Mouse (Mus musculus): Measurements from ENCODE around the gene Psmb3. TPM values are rescaled to one million over a fixed set of nuclear protein-coding genes. Genes with fewer than 3 reads are reported as not detected.

The Psmb3 gene
- total and polyA plus RNA-seq, 2 experiments from 2014 or later, result 486 to 495 TPM

DNA sequence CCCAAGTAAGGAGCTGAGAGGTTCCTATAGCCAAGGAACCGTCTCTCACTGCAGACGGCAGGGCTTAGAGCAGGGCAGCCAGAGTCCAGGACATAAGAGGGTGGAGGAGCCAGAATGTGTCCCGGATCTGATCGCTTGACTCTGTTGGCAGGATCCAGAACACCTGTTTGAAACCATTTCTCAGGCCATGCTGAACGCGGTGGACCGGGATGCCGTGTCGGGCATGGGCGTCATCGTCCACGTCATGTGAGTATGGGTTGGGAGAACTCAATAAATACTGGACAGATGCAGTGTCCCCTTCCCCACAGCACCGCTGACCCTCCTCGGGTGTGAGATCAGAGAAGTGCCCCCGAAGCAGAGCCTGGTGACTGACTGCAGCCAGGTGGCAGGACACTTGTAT, 9.1 kb downstream of the Psmb3 start:
- Histone ChIP-seq H3K9me3 (replicated peaks; ENCODE audit: control insufficient read depth, low read length) (no peaks in the 10 kb centered on the region), H3K36me3 (replicated peaks; ENCODE audit: control insufficient read depth, insufficient read depth, low read length) (peaks cover 49% of the 10 kb centered on the region), H3K4me1 (ENCODE audit: control insufficient read depth, insufficient read depth) (peaks cover 4% of the 10 kb centered on the region; the same call in 1 of the 2 replicates), H3K9ac (replicated peaks; ENCODE audit: low read depth, low read length) (no peak overlapping the region), H3K27ac (ENCODE audit: low read depth) (no peak overlapping the region), H3K27me3 (ENCODE audit: control insufficient read depth, insufficient read depth, low read length) (no peaks in the 10 kb centered on the region), H3K4me2 (ENCODE audit: low read depth, low read length) (no peak overlapping the region), H3K4me3 (ENCODE audit: low read depth, low read length) (no peak overlapping the region)
- 93% methylated on average over 15 of the region's 15 CpGs for WGBS
- ATAC-seq (ENCODE audit: insufficient read depth, low read depth) (no peak), DNase-seq (ENCODE audit: low spot score) (no peak)
- TF ChIP-seq EP300 (IDR thresholded peaks at IDR 0.05; ENCODE audit: low read depth), result no peak
- TF ChIP-seq CTCF (IDR thresholded peaks at IDR 0.05; ENCODE audit: low read depth), result no peak

DNA sequence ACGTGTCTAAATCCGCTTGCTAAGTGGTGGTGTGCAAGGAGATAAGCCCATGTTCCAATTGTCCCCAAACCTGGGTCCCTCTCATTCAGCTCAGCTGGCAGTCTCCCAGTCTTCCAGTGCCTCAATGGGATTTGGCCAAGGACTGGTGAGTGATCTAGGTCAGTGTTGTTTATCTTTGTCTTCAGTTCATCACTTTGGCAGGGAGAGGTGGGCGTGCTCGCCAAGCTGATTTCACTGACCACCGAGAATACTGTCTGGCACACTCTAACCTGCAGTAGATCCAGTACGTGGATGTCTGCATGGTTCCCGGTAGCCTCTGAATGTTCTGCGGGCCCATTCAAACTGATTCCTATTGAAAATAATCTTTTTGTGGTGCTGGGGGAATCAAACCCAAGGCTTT, 10.7 kb downstream of the Psmb3 start:
- peaks cover 4% of the 10 kb centered on the region; the same call in 1 of the 2 replicates for H3K4me1 ChIP-seq (ENCODE audit: control insufficient read depth, insufficient read depth)
- 48% methylated on average over 8 of the region's 8 CpGs for WGBS
- TF ChIP-seq CTCF (IDR thresholded peaks at IDR 0.05; ENCODE audit: low read depth) (no peak), EP300 (IDR thresholded peaks at IDR 0.05; ENCODE audit: low read depth) (no peak)
- peaks cover 51% of the 10 kb centered on the region for H3K36me3 ChIP-seq (replicated peaks; ENCODE audit: control insufficient read depth, insufficient read depth, low read length)
- no peak overlapping the region for H3K4me3 ChIP-seq (ENCODE audit: low read depth, low read length)
- no peak overlapping the region for H3K27ac ChIP-seq (ENCODE audit: low read depth)
- H3K9ac ChIP-seq (replicated peaks; ENCODE audit: low read depth, low read length), result no peak overlapping the region
- no peak for DNase-seq (ENCODE audit: low spot score)
- H3K27me3 ChIP-seq (ENCODE audit: control insufficient read depth, insufficient read depth, low read length), result no peaks in the 10 kb centered on the region
- no peaks in the 10 kb centered on the region for H3K9me3 ChIP-seq (replicated peaks; ENCODE audit: control insufficient read depth, low read length)
- no peak for ATAC-seq (ENCODE audit: insufficient read depth, low read depth)
- no peak overlapping the region for H3K4me2 ChIP-seq (ENCODE audit: low read depth, low read length)

DNA sequence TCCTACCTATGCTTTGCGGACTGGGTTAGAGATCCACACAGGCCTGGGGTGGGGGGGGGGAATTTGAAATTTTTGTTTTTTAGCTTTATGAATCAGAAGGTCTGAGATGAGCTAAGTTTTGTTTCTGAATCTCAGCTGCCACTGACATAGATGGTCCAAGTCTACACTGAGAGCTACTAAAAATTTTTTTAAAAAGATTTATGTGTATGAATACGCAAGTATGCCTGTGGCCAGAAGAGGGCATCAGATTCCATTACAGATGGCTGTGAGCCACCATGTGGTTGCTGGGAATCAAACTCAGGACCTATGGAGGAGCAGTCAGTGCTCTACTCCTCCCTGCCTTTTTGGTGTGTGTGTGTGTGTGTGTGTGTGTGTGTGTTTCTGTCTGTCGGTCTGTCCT, 11.2 kb downstream of the Psmb3 start:
- 97% methylated on average over 3 of the region's 3 CpGs for WGBS

DNA sequence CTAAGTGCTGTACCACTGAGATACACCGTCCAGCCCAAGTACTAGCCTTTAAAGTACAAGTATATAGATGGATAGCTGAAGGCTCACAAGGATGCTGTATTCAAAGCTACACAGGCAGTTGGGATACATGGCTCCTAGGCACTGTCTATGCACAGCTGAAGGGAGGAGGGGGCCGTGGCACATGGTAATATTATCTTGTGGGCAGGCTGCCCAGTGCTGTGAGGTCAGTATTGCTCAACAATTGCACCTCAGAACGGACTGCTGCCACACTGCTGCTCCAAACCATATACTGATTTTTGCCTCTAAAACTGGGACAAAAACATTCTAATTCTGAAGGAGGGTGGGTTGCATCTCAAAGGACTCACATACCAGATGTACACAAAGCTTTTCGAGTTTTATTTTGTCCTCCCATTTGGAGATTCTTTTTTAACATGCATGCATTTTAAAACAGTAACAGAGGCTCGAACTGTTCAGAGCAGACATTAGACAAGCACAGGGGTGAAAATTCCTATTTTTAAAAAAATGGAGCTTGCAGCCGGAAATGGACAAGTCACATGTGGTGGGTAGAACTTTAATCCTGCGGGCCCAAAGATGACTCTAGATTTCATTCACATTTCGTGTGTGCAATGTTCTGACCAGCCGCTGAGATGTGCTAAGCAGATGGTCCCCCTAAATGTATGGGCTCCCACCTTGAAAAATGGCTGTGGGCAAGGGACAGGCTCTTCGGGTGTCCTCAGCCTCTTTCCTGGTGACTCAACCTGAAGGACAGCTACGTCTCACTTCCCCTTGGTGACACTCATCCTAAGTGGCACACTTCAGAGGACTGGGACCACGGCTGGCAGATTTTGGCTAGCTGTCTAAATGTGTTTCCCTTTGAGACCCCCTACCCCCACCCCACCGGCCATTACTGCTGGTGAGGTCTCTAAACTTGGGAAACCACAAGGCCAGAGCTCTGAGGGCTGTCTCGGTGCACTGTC, 11.9 kb downstream of the Psmb3 start:
- WGBS, result 74% methylated on average over 14 of the region's 14 CpGs
- peaks cover 59% of the 10 kb centered on the region for H3K36me3 ChIP-seq (replicated peaks; ENCODE audit: control insufficient read depth, insufficient read depth, low read length)
- ATAC-seq (ENCODE audit: insufficient read depth, low read depth), result peak; percentile 43
- no peak overlapping the region for H3K27ac ChIP-seq (ENCODE audit: low read depth)
- no peak overlapping the region for H3K9ac ChIP-seq (replicated peaks; ENCODE audit: low read depth, low read length)
- H3K4me3 ChIP-seq (ENCODE audit: low read depth, low read length), result no peak overlapping the region
- no peak overlapping the region for H3K4me2 ChIP-seq (ENCODE audit: low read depth, low read length)
- H3K27me3 ChIP-seq (ENCODE audit: control insufficient read depth, insufficient read depth, low read length), result no peaks in the 10 kb centered on the region
- peaks cover 4% of the 10 kb centered on the region; the same call in 1 of the 2 replicates for H3K4me1 ChIP-seq (ENCODE audit: control insufficient read depth, insufficient read depth)
- H3K9me3 ChIP-seq (replicated peaks; ENCODE audit: control insufficient read depth, low read length), result no peaks in the 10 kb centered on the region
- DNase-seq (ENCODE audit: low spot score), result peak; percentile 52
- TF ChIP-seq CTCF (IDR thresholded peaks at IDR 0.05; ENCODE audit: low read depth) (no peak), EP300 (IDR thresholded peaks at IDR 0.05; ENCODE audit: low read depth) (no peak)

More for the DNA sequence above, 11.2 kb downstream of the Psmb3 start:
- no peak overlapping the region for H3K9ac ChIP-seq (replicated peaks; ENCODE audit: low read depth, low read length)
- TF ChIP-seq EP300 (IDR thresholded peaks at IDR 0.05; ENCODE audit: low read depth) (no peak), CTCF (IDR thresholded peaks at IDR 0.05; ENCODE audit: low read depth) (peak; percentile 14; the same call in 1 of the 2 replicates)
- no peak overlapping the region for H3K27ac ChIP-seq (ENCODE audit: low read depth)
- no peak for DNase-seq (ENCODE audit: low spot score)
- H3K4me1 ChIP-seq (ENCODE audit: control insufficient read depth, insufficient read depth), result peaks cover 4% of the 10 kb centered on the region; the same call in 1 of the 2 replicates
- ATAC-seq (ENCODE audit: insufficient read depth, low read depth), result no peak; the same call in 1 of the 2 replicates
- H3K9me3 ChIP-seq (replicated peaks; ENCODE audit: control insufficient read depth, low read length), result no peaks in the 10 kb centered on the region
- no peak overlapping the region for H3K4me2 ChIP-seq (ENCODE audit: low read depth, low read length)
- H3K4me3 ChIP-seq (ENCODE audit: low read depth, low read length), result no peak overlapping the region
- H3K27me3 ChIP-seq (ENCODE audit: control insufficient read depth, insufficient read depth, low read length), result no peaks in the 10 kb centered on the region
- peaks cover 52% of the 10 kb centered on the region for H3K36me3 ChIP-seq (replicated peaks; ENCODE audit: control insufficient read depth, insufficient read depth, low read length)

- TF ChIP-seq CTCF (IDR thresholded peaks at IDR 0.05; ENCODE audit: low read depth) (no peak), EP300 (IDR thresholded peaks at IDR 0.05; ENCODE audit: low read depth) (no peak)
- Histone ChIP-seq H3K27me3 (ENCODE audit: control insufficient read depth, insufficient read depth, low read length) (no peaks in the 10 kb centered on the region), H3K9me3 (replicated peaks; ENCODE audit: control insufficient read depth, low read length) (no peaks in the 10 kb centered on the region), H3K4me1 (ENCODE audit: control insufficient read depth, insufficient read depth) (peaks cover 4% of the 10 kb centered on the region; the same call in 1 of the 2 replicates), H3K4me3 (ENCODE audit: low read depth, low read length) (no peak overlapping the region), H3K9ac (replicated peaks; ENCODE audit: low read depth, low read length) (no peak overlapping the region), H3K27ac (ENCODE audit: low read depth) (no peak overlapping the region), H3K4me2 (ENCODE audit: low read depth, low read length) (no peak overlapping the region), H3K36me3 (replicated peaks; ENCODE audit: control insufficient read depth, insufficient read depth, low read length) (peaks cover 68% of the 10 kb centered on the region)
- WGBS, result 63% methylated on average over 8 of the region's 8 CpGs
- DNase-seq (ENCODE audit: low spot score), result no peak
- ATAC-seq (ENCODE audit: insufficient read depth, low read depth), result no peak
These were observed 12.8 kb downstream of the Psmb3 start for GRCm38 (mm10) chr11:97716021-97716420.

All from heart, postnatal 0 days (tissue).